Mouse (Mus musculus) lung, postnatal 14 days (tissue): ENCODE measurements around the gene Plcz1.

Source experiments
- DNase-seq: peaks from one replicate; pipeline ENCODE4 v3.0.0; 2021

Plcz1 gene

DNA sequence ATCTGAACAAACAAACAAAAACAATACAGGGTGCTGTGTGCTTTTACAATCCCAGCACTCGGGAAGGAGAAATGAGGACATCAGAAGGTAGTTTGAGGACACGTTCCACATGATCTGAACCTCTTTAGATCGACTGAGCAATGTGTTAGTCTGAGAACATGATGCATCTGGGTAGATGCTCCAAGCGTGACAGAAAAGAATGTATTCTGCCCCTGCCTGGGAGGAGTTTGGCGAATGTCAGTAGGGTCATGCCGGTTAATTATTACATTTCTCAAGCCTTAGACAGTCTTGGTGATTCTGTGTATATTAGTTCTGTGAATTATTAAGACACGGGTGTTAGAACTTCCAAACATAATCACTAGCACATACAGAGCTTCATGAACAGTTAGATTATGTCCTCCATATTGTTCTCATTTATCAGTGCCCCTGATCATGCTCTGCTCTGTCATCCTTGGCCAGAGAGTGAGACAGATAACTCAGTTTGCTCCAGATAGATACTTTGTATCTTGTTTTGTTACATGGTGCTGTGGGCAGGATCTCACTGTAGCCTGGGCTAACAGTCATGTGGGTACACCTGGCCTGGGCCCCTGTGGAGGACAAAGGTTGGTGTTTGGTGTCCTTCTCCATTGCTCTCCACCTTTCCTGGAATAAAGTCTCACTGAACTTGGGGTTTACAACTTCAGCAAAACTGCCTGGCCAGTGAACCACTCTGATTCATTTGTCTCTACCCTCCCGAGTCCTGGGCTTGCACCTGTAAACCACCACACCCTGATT, 94.0 kb downstream of the Plcz1 start:
- no peak for DNase-seq
